Mouse (Mus musculus): ENCODE data around the gene Olfr1459. TPM values are rescaled to one million over a fixed set of nuclear protein-coding genes. Genes with fewer than 3 reads are reported as not detected.

Gene Olfr1459
- polyA plus RNA-seq, 2 experiments, result not detected

DNA sequence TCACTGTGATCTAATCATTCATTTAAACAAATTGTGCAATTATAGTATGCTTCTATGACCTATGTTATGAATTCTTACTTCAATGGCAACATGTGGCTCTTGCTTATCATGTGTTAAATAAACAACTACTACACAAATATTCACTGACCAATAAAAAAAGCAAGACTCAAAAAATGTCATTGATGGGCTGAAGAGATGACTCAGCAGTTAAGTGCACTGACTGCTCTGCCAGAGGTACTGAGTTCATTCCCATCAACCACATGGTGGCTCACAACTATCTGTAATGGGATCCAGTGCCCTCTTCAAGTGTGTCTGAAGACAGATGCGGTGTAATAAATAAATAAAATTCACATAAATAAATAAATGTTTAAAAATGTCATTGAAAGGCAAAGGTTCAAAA lies 55.4 kb downstream of the Olfr1459 start:
- Histone ChIP-seq H3K4me1 (replicated peaks; ENCODE audit: control insufficient read depth in 2 of 2, insufficient read depth in 2 of 2, low read length in 1 of 2) (no peaks in the 10 kb centered on the region), H3K36me3 (replicated peaks; ENCODE audit: control insufficient read depth, insufficient read depth, low read depth) (no peaks in the 10 kb centered on the region), H3K27ac (no peak overlapping the region), H3K4me3 (ENCODE audit: insufficient read depth in 1 of 2, low read depth in 2 of 2, low read length in 2 of 2) (no peak overlapping the region), H3K9me3 (ENCODE audit: control insufficient read depth, low read length) (no peaks in the 10 kb centered on the region), H3K9ac (replicated peaks) (no peak overlapping the region), H3K27me3 (ENCODE audit: control insufficient read depth, insufficient read depth, low read length) (no peaks in the 10 kb centered on the region), H3K4me2 (ENCODE audit: low read depth) (no peak overlapping the region)
- TF ChIP-seq CTCF (IDR thresholded peaks at IDR 0.05; ENCODE audit: low read depth), result no peak
- 36% methylated on average over 1 of the region's 1 CpGs for WGBS (ENCODE audit: insufficient replicate concordance)
- no peak for ATAC-seq (ENCODE audit: insufficient read depth)
- no peak for DNase-seq (ENCODE audit: low read depth in 3 of 3, low spot score in 3 of 3)

Other genes with a start within 250 kb of the Olfr1459 start
- not detected in 2 replicates for gene Olfr1447, start 245.8 kb downstream of the Olfr1459 start, polyA plus RNA-seq (2012; rRNA removed)
- gene Olfr1447, start 245.8 kb downstream of the Olfr1459 start, polyA plus RNA-seq (2014; fragmentation: Nextera tagmentation; extraction: Ambion mirVana), result not detected in 2 replicates
- gene Olfr1448, start 225.1 kb downstream of the Olfr1459 start, polyA plus RNA-seq (2012; rRNA removed), result not detected in 2 replicates
- gene Olfr1448, start 225.1 kb downstream of the Olfr1459 start, polyA plus RNA-seq (2014; fragmentation: Nextera tagmentation; extraction: Ambion mirVana), result not detected in 2 replicates
- gene Olfr1449, start 218.7 kb downstream of the Olfr1459 start, polyA plus RNA-seq (2012; rRNA removed), result not detected in 2 replicates
- not detected in 2 replicates for gene Olfr1449, start 218.7 kb downstream of the Olfr1459 start, polyA plus RNA-seq (2014; fragmentation: Nextera tagmentation; extraction: Ambion mirVana)
- gene Olfr1450, start 199.3 kb downstream of the Olfr1459 start, polyA plus RNA-seq (2012; rRNA removed), result not detected in 2 replicates
- gene Olfr1450, start 199.3 kb downstream of the Olfr1459 start, polyA plus RNA-seq (2014; fragmentation: Nextera tagmentation; extraction: Ambion mirVana), result not detected in 2 replicates
- not detected in 2 replicates for gene Olfr1451, start 154.5 kb downstream of the Olfr1459 start, polyA plus RNA-seq (2012; rRNA removed)
- not detected in 2 replicates for gene Olfr1451, start 154.5 kb downstream of the Olfr1459 start, polyA plus RNA-seq (2014; fragmentation: Nextera tagmentation; extraction: Ambion mirVana)
- gene Olfr1453, start 121.2 kb downstream of the Olfr1459 start, polyA plus RNA-seq (2012; rRNA removed), result not detected in 2 replicates
- gene Olfr1453, start 121.2 kb downstream of the Olfr1459 start, polyA plus RNA-seq (2014; fragmentation: Nextera tagmentation; extraction: Ambion mirVana), result not detected in 2 replicates
- not detected in 2 replicates for gene Olfr1454, start 88.9 kb downstream of the Olfr1459 start, polyA plus RNA-seq (2012; rRNA removed)
- not detected in 2 replicates for gene Olfr1454, start 88.9 kb downstream of the Olfr1459 start, polyA plus RNA-seq (2014; fragmentation: Nextera tagmentation; extraction: Ambion mirVana)
- gene Olfr1457, start 51.7 kb downstream of the Olfr1459 start, polyA plus RNA-seq (2012; rRNA removed), result not detected in 2 replicates
- gene Olfr1457, start 51.7 kb downstream of the Olfr1459 start, polyA plus RNA-seq (2014; fragmentation: Nextera tagmentation; extraction: Ambion mirVana), result not detected in 2 replicates
- not detected in 2 replicates for gene Olfr1458, start 42.8 kb downstream of the Olfr1459 start, polyA plus RNA-seq (2012; rRNA removed)
- gene Olfr1458, start 42.8 kb downstream of the Olfr1459 start, polyA plus RNA-seq (2014; fragmentation: Nextera tagmentation; extraction: Ambion mirVana), result not detected in 2 replicates
- gene Olfr1461, start 13.5 kb upstream of the Olfr1459 start, polyA plus RNA-seq (2012; rRNA removed), result not detected in 2 replicates
- not detected in 2 replicates for gene Olfr1461, start 13.5 kb upstream of the Olfr1459 start, polyA plus RNA-seq (2014; fragmentation: Nextera tagmentation; extraction: Ambion mirVana)
- gene Olfr1462, start 36.2 kb upstream of the Olfr1459 start, polyA plus RNA-seq (2012; rRNA removed), result not detected in 2 replicates
- not detected in 2 replicates for gene Olfr1462, start 36.2 kb upstream of the Olfr1459 start, polyA plus RNA-seq (2014; fragmentation: Nextera tagmentation; extraction: Ambion mirVana)
- not detected in 2 replicates for gene Olfr1463, start 81.8 kb upstream of the Olfr1459 start, polyA plus RNA-seq (2012; rRNA removed)
- gene Olfr1463, start 81.8 kb upstream of the Olfr1459 start, polyA plus RNA-seq (2014; fragmentation: Nextera tagmentation; extraction: Ambion mirVana), result not detected in 2 replicates
- gene Olfr1465, start 166.0 kb upstream of the Olfr1459 start, polyA plus RNA-seq (2012; rRNA removed), result not detected in 2 replicates
- not detected in 2 replicates for gene Olfr1465, start 166.0 kb upstream of the Olfr1459 start, polyA plus RNA-seq (2014; fragmentation: Nextera tagmentation; extraction: Ambion mirVana)
- gene Olfr1466, start 189.3 kb upstream of the Olfr1459 start, polyA plus RNA-seq (2012; rRNA removed), result not detected in 2 replicates
- not detected in 2 replicates for gene Olfr1466, start 189.3 kb upstream of the Olfr1459 start, polyA plus RNA-seq (2014; fragmentation: Nextera tagmentation; extraction: Ambion mirVana)
- not detected in 2 replicates for gene Olfr1467, start 212.7 kb upstream of the Olfr1459 start, polyA plus RNA-seq (2012; rRNA removed)
- gene Olfr1467, start 212.7 kb upstream of the Olfr1459 start, polyA plus RNA-seq (2014; fragmentation: Nextera tagmentation; extraction: Ambion mirVana), result not detected in 2 replicates